ENCODE assay signal across 14 mouse cellular contexts in genomic region chr11:61489085-61489484, GRCm38 (mm10).
"Had no signal": no experiment of that assay in that cellular context is flagged by ENCODE, and none has a peak within 500 bp of the region (broad histone marks: within the 10 kb centered on the region; RNA-seq: fewer than 3 reads in every experiment).

No protein-coding gene starts in this region.

- DNase-seq: kidney, postnatal 14 days; layer of hippocampus, adult 9-11 months; layer of hippocampus, postnatal 36 days; lung, embryonic 14.5 days; retina, postnatal 1 day; right cerebral cortex, postnatal 4 days; spleen, adult 18-20 months; thymus, adult 18-20 months; thymus, postnatal 14 days had no signal

- H3K27ac ChIP-seq: kidney, embryonic 15.5 days; liver, embryonic 12.5 days; midbrain, embryonic 10.5 days had no signal

- ATAC-seq: liver, embryonic 12.5 days; midbrain, embryonic 16.5 days had no signal

- H3K4me3 ChIP-seq: kidney, embryonic 15.5 days; limb, embryonic 15.5 days; liver, embryonic 12.5 days had no signal

- H3K27me3 ChIP-seq: kidney, embryonic 15.5 days; limb, embryonic 15.5 days had no signal

- H3K4me2 ChIP-seq: kidney, embryonic 15.5 days; limb, embryonic 15.5 days; liver, embryonic 12.5 days; lung, embryonic 14.5 days had no signal

- H3K9ac ChIP-seq: kidney, embryonic 15.5 days; limb, embryonic 15.5 days; liver, embryonic 12.5 days; lung, embryonic 14.5 days had no signal

- H3K9me3 ChIP-seq: kidney, embryonic 15.5 days; limb, embryonic 15.5 days; liver, embryonic 12.5 days; midbrain, embryonic 10.5 days had no signal
